In genomic region chr19:33227004-33227403, GRCm38 (mm10) we compare ENCODE assay signal across 8 mouse cellular contexts.
DNase-seq lines count a peak whose midpoint lies in the region; ATAC-seq and TF ChIP-seq lines count a peak whose summit lies in the region.

No protein-coding gene starts in this region.

- intact Hi-C loops in heart, postnatal 36 days (cut with DNase I), result loop anchor here (1.0 to 10.0 kb wide), 6 partner anchors 110 to 722 kb away; no protein-coding TSS in a partner anchor

- no peak for TF ChIP-seq POLR2A in lung, adult 2 months (IDR thresholded peaks at IDR 0.05; ENCODE audit: borderline replicate concordance, extremely low read depth, low read depth, low read length)

- peak; percentile 73 for ATAC-seq in neutrophil, adult 5-6 weeks (ENCODE audit: extremely low read depth, insufficient number of reproducible peaks, low FRiP score, poor library complexity, severe bottlenecking)

- DNase-seq in CD4-positive, CD25-positive, alpha-beta regulatory T cell, adult 2 months (ENCODE audit: low read depth, low spot score), result peak; percentile 88
- DNase-seq in adrenal gland, adult 2 months, result peak; percentile 73
- peak; percentile 94 for DNase-seq in embryo, embryonic 10.5 days (ENCODE audit: low spot score)
- peak; percentile 69 to 72 for DNase-seq in heart, postnatal 36 days
- DNase-seq in large intestine, adult 2 months (ENCODE audit: low read depth, low spot score), result peak; percentile 77
- peak; percentile 36 for DNase-seq in lung, adult 2 months
- peak; percentile 69 for DNase-seq in testis, postnatal 10 days (ENCODE audit: low spot score)

- no peak overlapping the region for H3K4me3 ChIP-seq in lung, adult 2 months (replicated peaks; ENCODE audit: extremely low read depth, low read depth, low read length)

- WGBS in large intestine, adult 2 months, result 1% methylated on average over 3 of the region's 3 CpGs
- 1% methylated on average over 3 of the region's 3 CpGs for WGBS in lung, adult 2 months

- H3K4me1 ChIP-seq in lung, adult 2 months (ENCODE audit: control insufficient read depth, insufficient read depth, low read length), result peaks cover 2% of the 10 kb centered on the region

- peak; percentile 58; the same call in 1 of the 2 replicates for TF ChIP-seq CTCF in lung, adult 2 months (IDR thresholded peaks at IDR 0.05; ENCODE audit: insufficient read depth, low read length)

Comparison
In these comparisons a context has a peak if more than half of its experiments do, and no peak if none do; other contexts are left out.
1. DNase-seq: peak in every context shown above with its lines; median percentile 94 in embryo, embryonic 10.5 days; 88 in CD4-positive, CD25-positive, alpha-beta regulatory T cell, adult 2 months; 77 in large intestine, adult 2 months; 73 in adrenal gland, adult 2 months; 70 in heart, postnatal 36 days; 69 in testis, postnatal 10 days; 36 in lung, adult 2 months.